ENCODE assay signal across 8 mouse cellular contexts in genomic region chr6:124828101-124828592, GRCm38 (mm10). TPM values are rescaled to one million over a fixed set of nuclear protein-coding genes. Genes with fewer than 3 reads are reported as not detected.
DNase-seq lines count a peak whose midpoint lies in the region; ATAC-seq and TF ChIP-seq lines count a peak whose summit lies in the region.

No protein-coding gene starts in this region.

- H3K4me1 ChIP-seq in embryonic facial prominence, embryonic 12.5 days, result peaks cover 23% of the 10 kb centered on the region
- H3K4me1 ChIP-seq in hindbrain, postnatal 0 days (ENCODE audit: insufficient read depth, low read length), result peaks cover 9% of the 10 kb centered on the region; the same call in 1 of the 2 replicates
- peaks cover 43% of the 10 kb centered on the region for H3K4me1 ChIP-seq in liver, embryonic 13.5 days (replicated peaks)
- peaks cover 18% of the 10 kb centered on the region for H3K4me1 ChIP-seq in neural tube, embryonic 12.5 days

- no peak for ATAC-seq in embryonic facial prominence, embryonic 12.5 days (ENCODE audit: insufficient number of reproducible peaks, insufficient read depth, low FRiP score, low TSS enrichment)
- no peak for ATAC-seq in hindbrain, postnatal 0 days
- no peak for ATAC-seq in liver, embryonic 13.5 days (ENCODE audit: low read depth)
- ATAC-seq in neural tube, embryonic 12.5 days (ENCODE audit: low FRiP score, low read depth), result no peak

- peak overlapping the region; percentile 89 for H3K4me3 ChIP-seq in layer of hippocampus, adult 2 months
- H3K4me3 ChIP-seq in embryonic facial prominence, embryonic 12.5 days, result peak overlapping the region; percentile 62
- peak overlapping the region; percentile 66 for H3K4me3 ChIP-seq in hindbrain, postnatal 0 days (ENCODE audit: low read length)
- peak overlapping the region; percentile 98 for H3K4me3 ChIP-seq in liver, embryonic 13.5 days (replicated peaks)
- H3K4me3 ChIP-seq in neural tube, embryonic 12.5 days, result peak overlapping the region; percentile 61

- WGBS in embryonic facial prominence, embryonic 12.5 days, result 25% methylated on average over 10 of the region's 10 CpGs
- 21% methylated on average over 10 of the region's 10 CpGs for WGBS in hindbrain, postnatal 0 days
- WGBS in liver, embryonic 13.5 days (ENCODE audit: insufficient replicate concordance), result 18% methylated on average over 10 of the region's 10 CpGs
- WGBS in neural tube, embryonic 12.5 days, result 27% methylated on average over 10 of the region's 10 CpGs

- H3K27ac ChIP-seq in layer of hippocampus, adult 2 months, result peak overlapping the region; percentile 63
- peak overlapping the region; percentile 79; the same call in 1 of the 2 replicates for H3K27ac ChIP-seq in embryonic facial prominence, embryonic 12.5 days
- peak overlapping the region; percentile 86 for H3K27ac ChIP-seq in hindbrain, postnatal 0 days
- peak overlapping the region; percentile 69 for H3K27ac ChIP-seq in liver, embryonic 13.5 days
- H3K27ac ChIP-seq in neural tube, embryonic 12.5 days, result peak overlapping the region; percentile 8; the same call in 1 of the 2 replicates

- no peaks in the 10 kb centered on the region for H3K27me3 ChIP-seq in embryonic facial prominence, embryonic 12.5 days
- no peaks in the 10 kb centered on the region for H3K27me3 ChIP-seq in hindbrain, postnatal 0 days (ENCODE audit: insufficient read depth, low read length)
- no peaks in the 10 kb centered on the region for H3K27me3 ChIP-seq in liver, embryonic 13.5 days
- H3K27me3 ChIP-seq in neural tube, embryonic 12.5 days (replicated peaks), result no peaks in the 10 kb centered on the region

- peak overlapping the region; percentile 69 for H3K9ac ChIP-seq in embryonic facial prominence, embryonic 12.5 days
- H3K9ac ChIP-seq in hindbrain, postnatal 0 days (replicated peaks; ENCODE audit: low read length), result peak overlapping the region; percentile 63
- H3K9ac ChIP-seq in liver, embryonic 13.5 days, result peak overlapping the region; percentile 78
- H3K9ac ChIP-seq in neural tube, embryonic 12.5 days, result peak overlapping the region; percentile 59

- peak overlapping the region; percentile 88 for H3K4me2 ChIP-seq in embryonic facial prominence, embryonic 12.5 days (replicated peaks)
- H3K4me2 ChIP-seq in hindbrain, postnatal 0 days (ENCODE audit: low read depth, low read length), result peak overlapping the region; percentile 86
- H3K4me2 ChIP-seq in liver, embryonic 13.5 days, result peak overlapping the region; percentile 92
- peak overlapping the region; percentile 85 for H3K4me2 ChIP-seq in neural tube, embryonic 12.5 days (replicated peaks)

- no peak for TF ChIP-seq CTCF in layer of hippocampus, adult 2 months (conservative IDR thresholded peaks at IDR 0.05)
- TF ChIP-seq CTCF in hindbrain, postnatal 0 days (IDR thresholded peaks at IDR 0.05; ENCODE audit: low read depth), result no peak; the same call in 1 of the 2 replicates

- no peak for DNase-seq in layer of hippocampus, adult 2 months (ENCODE audit: low spot score in 2 of 2)
- no peak for DNase-seq in layer of hippocampus, adult 9-11 months
- peak; percentile 73 to 85 for DNase-seq in adrenal gland, adult (ENCODE audit: inconsistent age in 2 of 2, low spot score in 1 of 2)
- peak; percentile 57 for DNase-seq in hindbrain, postnatal 0 days (ENCODE audit: low spot score)
- DNase-seq in liver, embryonic 13.5 days, result peak; percentile 58
- DNase-seq in layer of hippocampus, adult 8-10 months (ENCODE audit: low spot score in 2 of 2), result no peak

- peaks cover 50% of the 10 kb centered on the region for H3K36me3 ChIP-seq in embryonic facial prominence, embryonic 12.5 days
- H3K36me3 ChIP-seq in hindbrain, postnatal 0 days (ENCODE audit: insufficient read depth, low read length), result peaks cover 29% of the 10 kb centered on the region
- peaks cover 58% of the 10 kb centered on the region for H3K36me3 ChIP-seq in liver, embryonic 13.5 days
- H3K36me3 ChIP-seq in neural tube, embryonic 12.5 days, result peaks cover 51% of the 10 kb centered on the region

- no peaks in the 10 kb centered on the region for H3K9me3 ChIP-seq in embryonic facial prominence, embryonic 12.5 days
- no peaks in the 10 kb centered on the region for H3K9me3 ChIP-seq in hindbrain, postnatal 0 days (ENCODE audit: low read length)
- H3K9me3 ChIP-seq in liver, embryonic 13.5 days (replicated peaks), result no peaks in the 10 kb centered on the region
- no peaks in the 10 kb centered on the region for H3K9me3 ChIP-seq in neural tube, embryonic 12.5 days

RNA-seq across cellular contexts. Expression of gene Usp5, which starts 1.1 kb away (rescaled TPM):
- total RNA-seq in layer of hippocampus, adult 2 months (2021), result 100 to 1,000 TPM; 185 to 198 TPM
- 191 and 197 TPM in 2 replicates for polyA plus RNA-seq in embryonic facial prominence, embryonic 12.5 days (2016; fragmentation: Nextera tagmentation; extraction: Ambion mirVana)
- 222 and 233 TPM in 2 replicates for total RNA-seq in hindbrain, postnatal 0 days (2014; rRNA removed)
- 182 and 189 TPM in 2 replicates for polyA plus RNA-seq in hindbrain, postnatal 0 days (2015; fragmentation: Nextera tagmentation; extraction: Ambion mirVana)
- polyA plus RNA-seq in liver, embryonic 13.5 days (2015; fragmentation: Nextera tagmentation; extraction: Ambion mirVana), result 63.5 and 67.5 TPM in 2 replicates
- polyA plus RNA-seq in neural tube, embryonic 12.5 days (2016; fragmentation: Nextera tagmentation; extraction: Ambion mirVana), result 203 TPM in 2 replicates
- 100 to 1,000 TPM; 181 to 196 (median 186) TPM for total RNA-seq in layer of hippocampus, adult 8-10 months (2022)

RNA-seq across cellular contexts. Expression of gene Cdca3, which starts 1.2 kb away (rescaled TPM):
- 1 to 10 TPM in 1 of 2 experiments, under 1 TPM in 1; 0.47 to 1.3 TPM for total RNA-seq in layer of hippocampus, adult 2 months (2021)
- 157 and 166 TPM in 2 replicates for polyA plus RNA-seq in embryonic facial prominence, embryonic 12.5 days (2016; fragmentation: Nextera tagmentation; extraction: Ambion mirVana)
- total RNA-seq in hindbrain, postnatal 0 days (2014; rRNA removed), result 34.7 and 39.9 TPM in 2 replicates
- 40.9 and 47.3 TPM in 2 replicates for polyA plus RNA-seq in hindbrain, postnatal 0 days (2015; fragmentation: Nextera tagmentation; extraction: Ambion mirVana)
- 202 and 204 TPM in 2 replicates for polyA plus RNA-seq in liver, embryonic 13.5 days (2015; fragmentation: Nextera tagmentation; extraction: Ambion mirVana)
- 115 and 124 TPM in 2 replicates for polyA plus RNA-seq in neural tube, embryonic 12.5 days (2016; fragmentation: Nextera tagmentation; extraction: Ambion mirVana)
- total RNA-seq in layer of hippocampus, adult 8-10 months (2022), result 1 to 10 TPM in 2 of 4 experiments, under 1 TPM in 2; 0.61 to 1.0 (median 0.95) TPM

RNA-seq across cellular contexts. Expression of gene Gnb3, which starts 11.9 kb away (rescaled TPM):
- under 1 TPM in 1 of 2 experiments, not detected in 1; 0.20 TPM for total RNA-seq in layer of hippocampus, adult 2 months (2021)
- polyA plus RNA-seq in embryonic facial prominence, embryonic 12.5 days (2016; fragmentation: Nextera tagmentation; extraction: Ambion mirVana), result 0.58 and 1.0 TPM in 2 replicates
- 0.68 and 0.72 TPM in 2 replicates for total RNA-seq in hindbrain, postnatal 0 days (2014; rRNA removed)
- 1.6 and 2.2 TPM in 2 replicates for polyA plus RNA-seq in hindbrain, postnatal 0 days (2015; fragmentation: Nextera tagmentation; extraction: Ambion mirVana)
- 0.16 and 0.23 TPM in 2 replicates for polyA plus RNA-seq in liver, embryonic 13.5 days (2015; fragmentation: Nextera tagmentation; extraction: Ambion mirVana)
- polyA plus RNA-seq in neural tube, embryonic 12.5 days (2016; fragmentation: Nextera tagmentation; extraction: Ambion mirVana), result 0.50 and 0.52 TPM in 2 replicates
- total RNA-seq in layer of hippocampus, adult 8-10 months (2022), result under 1 TPM in 2 of 4 experiments, not detected in 2; 0.36 to 0.96 TPM

RNA-seq across cellular contexts. Expression of gene Tpi1, which starts 14.1 kb away (rescaled TPM):
- 100 to 1,000 TPM; 713 to 768 TPM for total RNA-seq in layer of hippocampus, adult 2 months (2021)
- 615 and 621 TPM in 2 replicates for polyA plus RNA-seq in embryonic facial prominence, embryonic 12.5 days (2016; fragmentation: Nextera tagmentation; extraction: Ambion mirVana)
- 506 and 525 TPM in 2 replicates for total RNA-seq in hindbrain, postnatal 0 days (2014; rRNA removed)
- polyA plus RNA-seq in hindbrain, postnatal 0 days (2015; fragmentation: Nextera tagmentation; extraction: Ambion mirVana), result 515 and 534 TPM in 2 replicates
- 461 and 495 TPM in 2 replicates for polyA plus RNA-seq in liver, embryonic 13.5 days (2015; fragmentation: Nextera tagmentation; extraction: Ambion mirVana)
- 461 and 485 TPM in 2 replicates for polyA plus RNA-seq in neural tube, embryonic 12.5 days (2016; fragmentation: Nextera tagmentation; extraction: Ambion mirVana)
- 100 to 1,000 TPM; 782 to 819 (median 789) TPM for total RNA-seq in layer of hippocampus, adult 8-10 months (2022)

RNA-seq across cellular contexts. Expression of gene Spsb2, which starts 19.7 kb away (rescaled TPM):
- total RNA-seq in layer of hippocampus, adult 2 months (2021), result 1 to 10 TPM; 3.4 to 4.6 TPM
- polyA plus RNA-seq in embryonic facial prominence, embryonic 12.5 days (2016; fragmentation: Nextera tagmentation; extraction: Ambion mirVana), result 7.8 and 10.5 TPM in 2 replicates
- 7.3 and 8.7 TPM in 2 replicates for total RNA-seq in hindbrain, postnatal 0 days (2014; rRNA removed)
- polyA plus RNA-seq in hindbrain, postnatal 0 days (2015; fragmentation: Nextera tagmentation; extraction: Ambion mirVana), result 9.6 and 9.8 TPM in 2 replicates
- polyA plus RNA-seq in liver, embryonic 13.5 days (2015; fragmentation: Nextera tagmentation; extraction: Ambion mirVana), result 8.6 and 9.6 TPM in 2 replicates
- polyA plus RNA-seq in neural tube, embryonic 12.5 days (2016; fragmentation: Nextera tagmentation; extraction: Ambion mirVana), result 8.2 and 8.5 TPM in 2 replicates
- 1 to 10 TPM; 3.1 to 7.0 (median 6.0) TPM for total RNA-seq in layer of hippocampus, adult 8-10 months (2022)

Comparison
In these comparisons a context has a peak if more than half of its experiments do, and no peak if none do; other contexts are left out.
1. DNase-seq: peak in adrenal gland, adult (2 of 2), hindbrain, postnatal 0 days (single experiment) and liver, embryonic 13.5 days (single experiment); none in layer of hippocampus, adult 2 months (0 of 2), layer of hippocampus, adult 9-11 months (single experiment) and layer of hippocampus, adult 8-10 months (0 of 2).
2. H3K27ac ChIP-seq: peak in every context shown above with its lines; median percentile 86 in hindbrain, postnatal 0 days; 79 in embryonic facial prominence, embryonic 12.5 days; 69 in liver, embryonic 13.5 days; 63 in layer of hippocampus, adult 2 months; 8 in neural tube, embryonic 12.5 days.
3. Peak in every context shown above with its lines, with median percentiles within 50 percentile points of each other: H3K4me3 ChIP-seq, H3K4me2 ChIP-seq and H3K9ac ChIP-seq.